Mouse (Mus musculus): ENCODE measurements at regions not wholly inside any gene's neighbourhood (a gene's known extent, or its start where the extent isn't known, plus 50 kb on each side); places are given as distances from the start of the nearest gene placed in this dataset.
A peak's percentile ranks its signal among the peaks of the same experiment; 100 is the strongest.

GRCm38 (mm10) chr1:57267851-57268250 lies 109.6 kb upstream of the 1700066M21Rik start:
- 62% methylated on average over 2 of the region's 2 CpGs for WGBS
- Histone ChIP-seq H3K4me1 (ENCODE audit: insufficient read depth) (0 out of 2 replicates have a peak, but pooled peaks cover 2% of the 10 kb centered on the region), H3K27me3 (ENCODE audit: insufficient read depth, low read length) (no peaks in the 10 kb centered on the region), H3K4me3 (ENCODE audit: low read depth, low read length) (no peak overlapping the region), H3K9me3 (ENCODE audit: low read length) (no peaks in the 10 kb centered on the region), H3K36me3 (ENCODE audit: insufficient read depth) (no peaks in the 10 kb centered on the region), H3K9ac (no peak overlapping the region), H3K4me2 (ENCODE audit: low read depth) (no peak overlapping the region), H3K27ac (ENCODE audit: low read depth, low read length) (no peak overlapping the region)
- no peak for TF ChIP-seq CTCF (IDR thresholded peaks at IDR 0.05; ENCODE audit: low read depth)
- DNase-seq (no peak), ATAC-seq (no peak)

- no peak overlapping the region for H3K27ac ChIP-seq (ENCODE audit: low read depth, low read length)
- peak; percentile 86 for DNase-seq
- H3K27me3 ChIP-seq (ENCODE audit: insufficient read depth, low read length): no peaks in the 10 kb centered on the region
- H3K9ac ChIP-seq: no peak overlapping the region
- no peak overlapping the region for H3K4me2 ChIP-seq (ENCODE audit: low read depth)
- 0 out of 2 replicates have a peak, but pooled peaks cover 2% of the 10 kb centered on the region for H3K4me1 ChIP-seq (ENCODE audit: insufficient read depth)
- no peaks in the 10 kb centered on the region for H3K9me3 ChIP-seq (ENCODE audit: low read length)
- peak; percentile 77 for ATAC-seq
- peak; percentile 80 for TF ChIP-seq CTCF (IDR thresholded peaks at IDR 0.05; ENCODE audit: low read depth)
- 42% methylated on average over 13 of the region's 13 CpGs for WGBS
- H3K36me3 ChIP-seq (ENCODE audit: insufficient read depth): no peaks in the 10 kb centered on the region
- H3K4me3 ChIP-seq (ENCODE audit: low read depth, low read length): no peak overlapping the region
Observed at GRCm38 (mm10) chr1:57269679-57270354, 107.6 kb upstream of the 1700066M21Rik start.

- Histone ChIP-seq H3K9ac (no peak overlapping the region), H3K27me3 (ENCODE audit: insufficient read depth, low read length) (no peaks in the 10 kb centered on the region), H3K9me3 (ENCODE audit: low read length) (no peaks in the 10 kb centered on the region), H3K4me2 (ENCODE audit: low read depth) (no peak overlapping the region), H3K4me1 (ENCODE audit: insufficient read depth) (no peaks in the 10 kb centered on the region), H3K4me3 (ENCODE audit: low read depth, low read length) (no peak overlapping the region), H3K27ac (ENCODE audit: low read depth, low read length) (no peak overlapping the region), H3K36me3 (ENCODE audit: insufficient read depth) (no peaks in the 10 kb centered on the region)
- ATAC-seq (no peak), DNase-seq (no peak)
- 90% methylated on average over 5 of the region's 5 CpGs for WGBS
- TF ChIP-seq CTCF (IDR thresholded peaks at IDR 0.05; ENCODE audit: low read depth): no peak
Observed at GRCm38 (mm10) chr1:57272593-57272992, 104.8 kb upstream of the 1700066M21Rik start.

GRCm38 (mm10) chr1:57281549-57281948 lies 95.9 kb upstream of the 1700066M21Rik start:
- Histone ChIP-seq H3K4me1 (ENCODE audit: insufficient read depth) (no peaks in the 10 kb centered on the region), H3K36me3 (ENCODE audit: insufficient read depth) (no peaks in the 10 kb centered on the region), H3K4me3 (ENCODE audit: low read depth, low read length) (no peak overlapping the region), H3K27me3 (ENCODE audit: insufficient read depth, low read length) (no peaks in the 10 kb centered on the region), H3K9me3 (ENCODE audit: low read length) (no peaks in the 10 kb centered on the region), H3K27ac (ENCODE audit: low read depth, low read length) (no peak overlapping the region), H3K9ac (no peak overlapping the region), H3K4me2 (ENCODE audit: low read depth) (no peak overlapping the region)
- TF ChIP-seq CTCF (IDR thresholded peaks at IDR 0.05; ENCODE audit: low read depth): no peak
- 71% methylated on average over 3 of the region's 3 CpGs for WGBS
- no peak for ATAC-seq
- DNase-seq: no peak

GRCm38 (mm10) chr1:57296186-57296585 lies 81.2 kb upstream of the 1700066M21Rik start:
- no peak overlapping the region for H3K4me2 ChIP-seq (ENCODE audit: low read depth)
- no peaks in the 10 kb centered on the region for H3K36me3 ChIP-seq (ENCODE audit: insufficient read depth)
- no peaks in the 10 kb centered on the region for H3K9me3 ChIP-seq (ENCODE audit: low read length)
- DNase-seq (no peak), ATAC-seq (no peak)
- no peak for TF ChIP-seq CTCF (IDR thresholded peaks at IDR 0.05; ENCODE audit: low read depth)
- no peak overlapping the region for H3K27ac ChIP-seq (ENCODE audit: low read depth, low read length)
- H3K9ac ChIP-seq: no peak overlapping the region
- H3K4me1 ChIP-seq (ENCODE audit: insufficient read depth): no peaks in the 10 kb centered on the region
- H3K27me3 ChIP-seq (ENCODE audit: insufficient read depth, low read length): no peaks in the 10 kb centered on the region
- H3K4me3 ChIP-seq (ENCODE audit: low read depth, low read length): no peak overlapping the region
- 86% methylated on average over 1 of the region's 1 CpGs for WGBS

GRCm38 (mm10) chr1:57298557-57298956 lies 78.9 kb upstream of the 1700066M21Rik start:
- Histone ChIP-seq H3K27ac (ENCODE audit: low read depth, low read length) (no peak overlapping the region), H3K9me3 (ENCODE audit: low read length) (no peaks in the 10 kb centered on the region), H3K9ac (no peak overlapping the region), H3K4me1 (ENCODE audit: insufficient read depth) (no peaks in the 10 kb centered on the region), H3K27me3 (ENCODE audit: insufficient read depth, low read length) (no peaks in the 10 kb centered on the region), H3K36me3 (ENCODE audit: insufficient read depth) (no peaks in the 10 kb centered on the region), H3K4me2 (ENCODE audit: low read depth) (no peak overlapping the region), H3K4me3 (ENCODE audit: low read depth, low read length) (no peak overlapping the region)
- 58% methylated on average over 5 of the region's 5 CpGs for WGBS
- no peak for TF ChIP-seq CTCF (IDR thresholded peaks at IDR 0.05; ENCODE audit: low read depth)
- ATAC-seq (no peak), DNase-seq (peak; percentile 13)

- ATAC-seq: peak; percentile 66
- Histone ChIP-seq H3K36me3 (ENCODE audit: insufficient read depth) (no peaks in the 10 kb centered on the region), H3K4me3 (ENCODE audit: low read depth, low read length) (no peak overlapping the region), H3K9ac (no peak overlapping the region), H3K4me2 (ENCODE audit: low read depth) (no peak overlapping the region), H3K9me3 (ENCODE audit: low read length) (no peaks in the 10 kb centered on the region), H3K27ac (ENCODE audit: low read depth, low read length) (peak overlapping the region; percentile 71; the same call in 1 of the 2 replicates), H3K27me3 (ENCODE audit: insufficient read depth, low read length) (no peaks in the 10 kb centered on the region), H3K4me1 (ENCODE audit: insufficient read depth) (no peaks in the 10 kb centered on the region)
- 49% methylated on average over 8 of the region's 8 CpGs for WGBS
- no peak for TF ChIP-seq CTCF (IDR thresholded peaks at IDR 0.05; ENCODE audit: low read depth)
- DNase-seq: no peak
Observed at GRCm38 (mm10) chr1:57301260-57301979, 76.0 kb upstream of the 1700066M21Rik start.
